Mouse (Mus musculus): ENCODE measurements around the gene Smc3.

DNA sequence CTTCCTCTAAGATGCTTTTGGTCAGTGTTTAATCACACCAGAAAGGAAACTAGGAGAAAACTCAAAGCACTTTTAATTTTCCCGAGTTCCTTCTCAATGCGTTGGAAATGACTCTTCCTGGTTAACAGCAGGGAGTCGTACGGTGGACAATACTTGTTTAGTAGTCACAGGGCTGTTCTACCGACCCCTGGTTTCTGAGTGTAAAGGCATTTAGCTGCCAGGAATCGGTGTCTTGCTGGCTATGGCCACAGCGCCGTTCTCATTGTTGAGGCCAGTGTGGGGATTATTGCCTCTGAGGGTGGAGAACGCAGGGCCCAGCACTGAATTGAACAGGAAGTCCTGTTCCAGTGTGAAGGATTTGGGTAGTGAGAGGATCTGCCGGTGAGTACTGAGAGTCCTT lies 90.6 kb downstream of the Smc3 start:
- TF ChIP-seq CTCF (IDR thresholded peaks at IDR 0.05; ENCODE audit: low read depth) (no peak), EP300 (IDR thresholded peaks at IDR 0.05; ENCODE audit: low read depth) (no peak)

Measured in liver, postnatal 0 days (tissue).